Mouse (Mus musculus) myocyte (in vitro differentiated cells): ENCODE measurements around the gene Mrpl45. TPM values are rescaled to one million over a fixed set of nuclear protein-coding genes. Genes with fewer than 3 reads are reported as not detected.

Experiments
- H3K27me3 ChIP-seq: one replicate; pipeline ENCODE4 v1.6.1; 2011; ENCODE audit not compliant: control insufficient read depth, insufficient read depth, insufficient read length
- H3K36me3 ChIP-seq: one replicate; pipeline ENCODE4 v1.6.1; 2011; ENCODE audit not compliant: control insufficient read depth, insufficient read depth
- H3K4me2 ChIP-seq: one replicate; pipeline ENCODE4 v1.6.1; 2011; ENCODE audit warnings: low read depth, control low read depth
- H3K4me3 ChIP-seq: one replicate; pipeline ENCODE4 v1.5.1; 2011; ENCODE audit warnings: mild to moderate bottlenecking, control low read depth, moderate library complexity
- H3K79me2 ChIP-seq: one replicate; pipeline ENCODE4 v1.6.1; 2011; ENCODE audit not compliant: control insufficient read depth, insufficient read depth
- H3ac ChIP-seq: one replicate; pipeline ENCODE4 v1.6.1; 2011; ENCODE audit not compliant: control insufficient read depth, insufficient read length
- CEBPB ChIP-seq: IDR thresholded peaks from 2 replicates; pipeline ENCODE4 v1.6.1; 2011; ENCODE audit warnings: mild to moderate bottlenecking, moderate library complexity; ENCODE audit not compliant: poor library complexity, insufficient read depth, severe bottlenecking
- E2F4 ChIP-seq: IDR thresholded peaks from one replicate; pipeline ENCODE4 v1.6.1; 2011; ENCODE audit warnings: mild to moderate bottlenecking, control low read depth, moderate library complexity; ENCODE audit not compliant: insufficient read depth
- MAX ChIP-seq: IDR thresholded peaks from one replicate; pipeline ENCODE4 v1.6.1; 2011; ENCODE audit warnings: low read depth, mild to moderate bottlenecking, control low read depth
- MYOD1 ChIP-seq, 3 experiments: IDR thresholded peaks; one replicate each; pipeline ENCODE4 v1.6.1; 2011; ENCODE audit warnings: control low read depth in 2 of 3, low read depth in 2 of 3, mild to moderate bottlenecking in 2 of 3, moderate library complexity in 1 of 3; ENCODE audit not compliant: insufficient read length in 2 of 3, control insufficient read depth in 1 of 3
- MYOG ChIP-seq, 3 experiments: IDR thresholded peaks; one replicate each; pipeline ENCODE4 v1.6.1; 2011; ENCODE audit warnings: control low read depth in 2 of 3, low read depth in 2 of 3, mild to moderate bottlenecking in 2 of 3; ENCODE audit not compliant: insufficient read length in 2 of 3, control insufficient read depth in 1 of 3, insufficient read depth in 1 of 3
- POLR2A ChIP-seq: IDR thresholded peaks from one replicate; pipeline ENCODE4 v1.6.1; 2011; ENCODE audit warnings: low read depth, mild to moderate bottlenecking, control low read depth, moderate library complexity; ENCODE audit not compliant: insufficient read length
- POLR2AphosphoS2 ChIP-seq: IDR thresholded peaks from one replicate; pipeline ENCODE4 v1.6.1; 2011; ENCODE audit warnings: low read depth, control low read depth; ENCODE audit not compliant: insufficient read length
- REST ChIP-seq: IDR thresholded peaks from one replicate; pipeline ENCODE4 v1.6.1; 2011; ENCODE audit warnings: mild to moderate bottlenecking, control low read depth, moderate library complexity; ENCODE audit not compliant: insufficient read depth, insufficient read length
- SRF ChIP-seq: IDR thresholded peaks from one replicate; pipeline ENCODE4 v1.6.1; 2011; ENCODE audit warnings: low read depth; ENCODE audit not compliant: control insufficient read depth, insufficient read length
- TCF12 ChIP-seq: IDR thresholded peaks from one replicate; pipeline ENCODE4 v1.6.1; 2011; ENCODE audit warnings: mild to moderate bottlenecking, control low read depth; ENCODE audit not compliant: poor library complexity, insufficient read depth, severe bottlenecking
- TCF3 ChIP-seq: IDR thresholded peaks from one replicate; pipeline ENCODE4 v1.6.1; 2011; ENCODE audit warnings: low read depth, control low read depth; ENCODE audit not compliant: insufficient read length
- USF1 ChIP-seq: IDR thresholded peaks from one replicate; pipeline ENCODE4 v1.6.1; 2011; ENCODE audit warnings: low read depth, mild to moderate bottlenecking, control low read depth, moderate library complexity
- polyA plus RNA-seq: library from polyadenylated mRNA; unstranded; fragments of >200 nt; fragmentation: generic; extraction: Trizol; gene quantifications from one replicate; pipeline ENCODE4 v1.2.1, GENCODE M21; 2012; ENCODE audit warnings: missing spikeins

Mrpl45 gene
- polyA plus RNA-seq, 1 experiment, result 36.3 TPM

DNA sequence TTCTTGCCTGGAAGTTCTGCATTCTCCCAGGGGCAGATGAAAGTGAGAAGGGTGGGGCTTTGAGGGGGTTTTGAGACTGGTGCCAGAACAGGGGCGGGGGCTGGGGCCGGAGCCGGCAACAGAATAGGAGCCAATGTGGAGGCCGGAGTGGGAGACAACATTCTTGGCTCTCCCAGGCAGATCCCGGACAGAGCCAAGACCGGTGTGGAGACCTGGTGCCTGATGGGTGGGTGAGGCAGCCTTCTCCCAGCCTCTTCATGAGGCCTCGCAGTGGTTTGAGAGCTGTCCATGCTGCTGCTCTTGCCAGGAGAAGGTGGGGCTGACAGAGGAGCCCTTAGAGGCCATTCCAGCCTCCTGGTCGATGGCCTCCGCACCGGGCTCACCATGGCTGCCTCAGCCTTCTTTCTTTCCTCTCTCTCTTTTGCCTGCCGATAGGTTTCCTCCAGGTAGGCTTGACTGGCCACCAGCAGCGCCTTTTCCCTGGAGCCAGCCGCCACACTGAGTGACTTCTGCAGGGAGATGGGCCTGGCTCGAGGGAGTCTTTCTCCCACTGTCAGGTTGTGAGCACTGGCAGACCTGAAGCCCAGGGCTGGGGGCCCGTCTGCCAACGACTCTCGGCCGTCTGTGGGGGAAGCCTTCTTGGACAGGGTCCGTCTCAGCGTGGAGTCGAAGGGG lies 22.9 kb downstream of the Mrpl45 start:
- TF ChIP-seq POLR2AphosphoS2 (no peak), USF1 (no peak), TCF3 (no peak), E2F4 (no peak), MYOG (IDR thresholded peaks at IDR 0.05; ENCODE audit: control insufficient read depth in 1 of 3, insufficient read depth in 1 of 3, insufficient read length in 2 of 3, low read depth in 2 of 3) (no peak), SRF (no peak), MYOD1 (IDR thresholded peaks at IDR 0.05; ENCODE audit: control insufficient read depth in 1 of 3, insufficient read length in 2 of 3, low read depth in 2 of 3) (no peak), TCF12 (no peak), CEBPB (no peak), MAX (no peak)
- H3K4me3 ChIP-seq, result no peak overlapping the region
- no peaks in the 10 kb centered on the region for H3K36me3 ChIP-seq
- no peaks in the 10 kb centered on the region for H3K79me2 ChIP-seq
- no peaks in the 10 kb centered on the region for H3K27me3 ChIP-seq
- no peak overlapping the region for H3ac ChIP-seq
- H3K4me2 ChIP-seq, result no peak overlapping the region

DNA sequence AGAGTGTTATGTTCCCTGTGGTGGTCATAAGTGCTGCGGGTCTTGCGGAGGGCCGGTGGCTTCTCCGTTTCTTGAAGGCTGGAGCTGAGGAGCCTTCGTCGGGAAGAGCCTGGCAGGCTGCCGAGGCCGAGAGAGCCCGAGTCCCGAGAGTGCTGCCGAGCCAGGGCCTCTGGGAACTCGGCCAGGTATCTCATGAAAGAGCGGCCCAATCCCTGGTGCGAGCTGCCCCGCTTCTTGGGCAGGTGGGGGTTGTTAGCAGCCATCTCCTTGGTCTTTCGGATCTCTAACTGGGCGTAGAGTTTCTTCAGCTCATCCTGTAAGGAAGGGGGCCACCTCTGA lies 23.4 kb downstream of the Mrpl45 start:
- TF ChIP-seq SRF (no peak), TCF12 (no peak), MAX (no peak), TCF3 (no peak), POLR2AphosphoS2 (no peak), CEBPB (no peak), MYOD1 (IDR thresholded peaks at IDR 0.05; ENCODE audit: control insufficient read depth in 1 of 3, insufficient read length in 2 of 3, low read depth in 2 of 3) (no peak), POLR2A (no peak), REST (no peak), USF1 (no peak), E2F4 (no peak), MYOG (IDR thresholded peaks at IDR 0.05; ENCODE audit: control insufficient read depth in 1 of 3, insufficient read depth in 1 of 3, insufficient read length in 2 of 3, low read depth in 2 of 3) (no peak)
- H3K36me3 ChIP-seq, result no peaks in the 10 kb centered on the region
- no peaks in the 10 kb centered on the region for H3K79me2 ChIP-seq
- H3K4me3 ChIP-seq, result no peak overlapping the region
- no peaks in the 10 kb centered on the region for H3K27me3 ChIP-seq
- H3K4me2 ChIP-seq, result peak overlapping the region; percentile 18
- no peak overlapping the region for H3ac ChIP-seq

DNA sequence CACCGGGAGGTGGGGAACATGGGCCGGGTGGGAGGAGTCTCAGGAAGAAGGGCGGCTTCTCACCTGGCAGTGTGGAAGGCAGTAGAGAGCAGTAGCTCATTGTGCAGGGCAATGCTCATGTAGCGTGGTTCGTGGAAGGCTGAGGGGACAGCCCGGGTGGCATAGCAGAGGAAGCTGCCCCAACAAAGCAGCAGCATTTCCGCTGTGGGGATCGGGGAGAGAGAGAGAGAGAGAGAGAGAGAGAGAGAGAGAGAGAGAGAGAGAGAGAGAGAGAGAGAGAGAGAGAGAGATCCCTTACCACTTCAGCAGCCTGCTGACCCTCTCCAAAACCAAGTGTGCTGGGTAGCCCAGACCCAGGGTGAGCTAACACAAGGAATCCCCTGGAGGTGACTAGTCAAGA lies 27.7 kb downstream of the Mrpl45 start:
- Histone ChIP-seq H3K4me2 (peak overlapping the region; percentile 52), H3K79me2 (no peaks in the 10 kb centered on the region), H3K4me3 (no peak overlapping the region), H3ac (no peak overlapping the region), H3K36me3 (no peaks in the 10 kb centered on the region), H3K27me3 (no peaks in the 10 kb centered on the region)
- TF ChIP-seq MYOG (IDR thresholded peaks at IDR 0.05; ENCODE audit: control insufficient read depth in 1 of 3, insufficient read depth in 1 of 3, insufficient read length in 2 of 3, low read depth in 2 of 3), result no peak
- TF ChIP-seq POLR2AphosphoS2, result no peak
- TF ChIP-seq MYOD1 (IDR thresholded peaks at IDR 0.05; ENCODE audit: control insufficient read depth in 1 of 3, insufficient read length in 2 of 3, low read depth in 2 of 3), result no peak
- no peak for TF ChIP-seq SRF
- TF ChIP-seq USF1, result no peak
- TF ChIP-seq CEBPB, result no peak
- no peak for TF ChIP-seq POLR2A
- TF ChIP-seq TCF3, result no peak
- no peak for TF ChIP-seq TCF12
- no peak for TF ChIP-seq E2F4
- no peak for TF ChIP-seq MAX
- TF ChIP-seq REST, result no peak

DNA sequence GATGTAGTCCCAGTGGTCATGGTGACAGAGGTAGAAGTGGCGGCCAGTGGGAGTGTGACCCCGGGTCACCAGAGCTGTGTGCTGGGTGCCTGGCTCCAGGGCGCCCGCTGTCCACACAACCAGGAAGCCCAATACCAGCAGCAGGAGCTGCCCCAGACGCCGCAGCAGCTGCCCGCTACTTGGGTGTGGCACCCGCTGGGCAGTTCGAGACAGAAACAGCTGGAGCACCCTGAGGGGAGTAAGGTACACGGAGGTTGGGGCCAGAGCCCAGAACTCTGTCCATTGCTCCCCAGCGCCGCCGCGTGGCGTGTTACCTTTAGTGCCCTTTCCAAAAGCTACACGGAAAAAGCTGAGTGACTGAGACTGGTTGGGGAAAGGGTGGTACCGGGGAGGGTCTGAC lies 28.1 kb downstream of the Mrpl45 start:
- Histone ChIP-seq H3K4me2 (peak overlapping the region; percentile 52), H3K27me3 (no peaks in the 10 kb centered on the region), H3ac (no peak overlapping the region), H3K4me3 (no peak overlapping the region), H3K79me2 (no peaks in the 10 kb centered on the region), H3K36me3 (no peaks in the 10 kb centered on the region)
- no peak for TF ChIP-seq SRF
- TF ChIP-seq MYOD1 (IDR thresholded peaks at IDR 0.05; ENCODE audit: control insufficient read depth in 1 of 3, insufficient read length in 2 of 3, low read depth in 2 of 3), result peak in 2 of 3 experiments; percentile 73 to 85
- peak; percentile 23 for TF ChIP-seq TCF3
- no peak for TF ChIP-seq CEBPB
- TF ChIP-seq MAX, result no peak
- no peak for TF ChIP-seq REST
- no peak for TF ChIP-seq USF1
- TF ChIP-seq POLR2AphosphoS2, result no peak
- no peak for TF ChIP-seq E2F4
- TF ChIP-seq TCF12, result no peak
- no peak for TF ChIP-seq POLR2A
- TF ChIP-seq MYOG (IDR thresholded peaks at IDR 0.05; ENCODE audit: control insufficient read depth in 1 of 3, insufficient read depth in 1 of 3, insufficient read length in 2 of 3, low read depth in 2 of 3), result peak in 2 of 3 experiments; percentile 84 to 85

DNA sequence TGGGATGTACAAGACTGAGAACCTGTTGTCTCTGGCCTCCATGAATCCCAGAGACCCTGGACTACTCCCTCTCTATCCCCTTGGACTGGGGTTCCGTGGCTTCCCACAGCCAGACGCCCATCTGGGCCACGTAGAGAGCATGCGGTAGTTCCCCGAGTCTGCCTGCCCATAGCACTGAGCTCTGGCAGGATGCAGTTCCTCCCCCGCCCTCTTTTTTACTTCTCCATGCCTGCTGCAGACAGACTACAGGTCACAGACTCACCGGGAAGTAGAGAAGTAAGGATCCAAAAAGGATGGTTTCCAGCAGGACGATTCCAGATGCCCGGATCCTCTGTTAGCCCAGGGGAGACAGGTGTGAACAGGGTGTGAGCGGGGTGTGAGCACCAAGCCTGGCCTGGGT lies 29.9 kb downstream of the Mrpl45 start:
- H3K79me2 ChIP-seq, result no peaks in the 10 kb centered on the region
- H3ac ChIP-seq, result no peak overlapping the region
- H3K27me3 ChIP-seq, result no peaks in the 10 kb centered on the region
- H3K4me2 ChIP-seq, result no peak overlapping the region
- TF ChIP-seq CEBPB, result no peak
- no peak for TF ChIP-seq SRF
- no peak for TF ChIP-seq POLR2AphosphoS2
- no peak for TF ChIP-seq TCF3
- no peak for TF ChIP-seq REST
- TF ChIP-seq MYOD1 (IDR thresholded peaks at IDR 0.05; ENCODE audit: control insufficient read depth in 1 of 3, insufficient read length in 2 of 3, low read depth in 2 of 3), result no peak
- TF ChIP-seq POLR2A, result no peak
- H3K4me3 ChIP-seq, result no peak overlapping the region
- H3K36me3 ChIP-seq, result no peaks in the 10 kb centered on the region
